Mouse (Mus musculus): ENCODE data around the gene Anxa5. TPM values are rescaled to one million over a fixed set of nuclear protein-coding genes. Genes with fewer than 3 reads are reported as not detected.

Anxa5 gene
- total RNA-seq (2014; rRNA removed) (38.6 and 41.2 TPM in 2 replicates), polyA plus RNA-seq (2015; fragmentation: Nextera tagmentation; extraction: Ambion mirVana) (47.2 and 48.9 TPM in 2 replicates)

GRCm38 (mm10) chr3:36475532-36476087, at the start of gene Anxa5, which contains the start of gene 1810062G17Rik:
TSS of gene Anxa5 (minus strand) at chr3:36475894.
TSS of gene 1810062G17Rik (plus strand) at chr3:36475937.
- Histone ChIP-seq H3K9ac (peak within 1 kb of the TSS; percentile 64), H3K4me2 (ENCODE audit: low read depth) (peak within 1 kb of the TSS; percentile 99), H3K4me1 (ENCODE audit: insufficient read depth) (0 out of 2 replicates have a peak, but pooled peaks cover 7% of the 10 kb centered on the region), H3K27ac (ENCODE audit: low read depth, low read length) (peak within 1 kb of the TSS; percentile 55; the same call in 1 of the 2 replicates), H3K36me3 (ENCODE audit: insufficient read depth) (no peaks in the 10 kb centered on the region), H3K9me3 (ENCODE audit: low read length) (no peaks in the 10 kb centered on the region), H3K4me3 (ENCODE audit: low read depth, low read length) (peak within 1 kb of the TSS; percentile 71), H3K27me3 (ENCODE audit: insufficient read depth, low read length) (no peaks in the 10 kb centered on the region)
- peak; percentile 97 for ATAC-seq
- WGBS = under 1% methylated on average over 32 of the region's 32 CpGs
- TF ChIP-seq CTCF (IDR thresholded peaks at IDR 0.05; ENCODE audit: low read depth) = peak; percentile 75
- DNase-seq = peak; percentile 90

- Histone ChIP-seq H3K27ac (ENCODE audit: low read depth, low read length) (no peak overlapping the region), H3K9ac (no peak overlapping the region), H3K4me3 (ENCODE audit: low read depth, low read length) (no peak overlapping the region), H3K4me2 (ENCODE audit: low read depth) (no peak overlapping the region), H3K36me3 (ENCODE audit: insufficient read depth) (no peaks in the 10 kb centered on the region), H3K9me3 (ENCODE audit: low read length) (no peaks in the 10 kb centered on the region), H3K4me1 (ENCODE audit: insufficient read depth) (0 out of 2 replicates have a peak, but pooled peaks cover 6% of the 10 kb centered on the region), H3K27me3 (ENCODE audit: insufficient read depth, low read length) (peaks cover 9% of the 10 kb centered on the region; the same call in 1 of the 2 replicates)
- no peak for TF ChIP-seq CTCF (IDR thresholded peaks at IDR 0.05; ENCODE audit: low read depth)
- WGBS = 77% methylated on average over 3 of the region's 3 CpGs
- ATAC-seq (no peak), DNase-seq (no peak)
These were observed 48.8 kb upstream of the Anxa5 start for GRCm38 (mm10) chr3:36524466-36524865.

GRCm38 (mm10) chr3:36522137-36522536, 46.4 kb upstream of the Anxa5 start:
- no peaks in the 10 kb centered on the region for H3K9me3 ChIP-seq (ENCODE audit: low read length)
- H3K4me1 ChIP-seq (ENCODE audit: insufficient read depth) = 0 out of 2 replicates have a peak, but pooled peaks cover 6% of the 10 kb centered on the region
- H3K4me2 ChIP-seq (ENCODE audit: low read depth) = 0 out of 2 replicates have a peak overlapping the region, but pooled peaks have one; percentile 97
- H3K27me3 ChIP-seq (ENCODE audit: insufficient read depth, low read length) = peaks cover 9% of the 10 kb centered on the region; the same call in 1 of the 2 replicates
- no peak overlapping the region for H3K9ac ChIP-seq
- H3K27ac ChIP-seq (ENCODE audit: low read depth, low read length) = no peak overlapping the region
- no peak for ATAC-seq
- no peaks in the 10 kb centered on the region for H3K36me3 ChIP-seq (ENCODE audit: insufficient read depth)
- WGBS = 6% methylated on average over 4 of the region's 4 CpGs
- no peak overlapping the region for H3K4me3 ChIP-seq (ENCODE audit: low read depth, low read length)
- TF ChIP-seq CTCF (IDR thresholded peaks at IDR 0.05; ENCODE audit: low read depth) = no peak
- DNase-seq = no peak

GRCm38 (mm10) chr3:36521073-36522060, 45.7 kb upstream of the Anxa5 start, which contains the start of gene Gm11549:
TSS of gene Gm11549 (minus strand) at chr3:36521813.
- ATAC-seq (peak; percentile 77), DNase-seq (peak; percentile 50)
- Histone ChIP-seq H3K4me1 (ENCODE audit: insufficient read depth) (0 out of 2 replicates have a peak, but pooled peaks cover 6% of the 10 kb centered on the region), H3K4me3 (ENCODE audit: low read depth, low read length) (peak within 1 kb of the TSS; percentile 55), H3K27me3 (ENCODE audit: insufficient read depth, low read length) (peaks cover 9% of the 10 kb centered on the region; the same call in 1 of the 2 replicates), H3K9ac (peak within 1 kb of the TSS; percentile 53), H3K27ac (ENCODE audit: low read depth, low read length) (no peak within 1 kb of the TSS), H3K9me3 (ENCODE audit: low read length) (no peaks in the 10 kb centered on the region), H3K36me3 (ENCODE audit: insufficient read depth) (no peaks in the 10 kb centered on the region), H3K4me2 (ENCODE audit: low read depth) (peak within 1 kb of the TSS; percentile 97)
- TF ChIP-seq CTCF (IDR thresholded peaks at IDR 0.05; ENCODE audit: low read depth) = no peak
- under 1% methylated on average over 51 of the region's 51 CpGs for WGBS

- ATAC-seq (no peak), DNase-seq (no peak)
- H3K36me3 ChIP-seq (ENCODE audit: insufficient read depth) = no peaks in the 10 kb centered on the region
- H3K9me3 ChIP-seq (ENCODE audit: low read length) = no peaks in the 10 kb centered on the region
- 91% methylated on average over 9 of the region's 9 CpGs for WGBS
- H3K4me1 ChIP-seq (ENCODE audit: insufficient read depth) = 0 out of 2 replicates have a peak, but pooled peaks cover 4% of the 10 kb centered on the region
- no peak overlapping the region for H3K27ac ChIP-seq (ENCODE audit: low read depth, low read length)
- TF ChIP-seq CTCF (IDR thresholded peaks at IDR 0.05; ENCODE audit: low read depth) = no peak
- H3K27me3 ChIP-seq (ENCODE audit: insufficient read depth, low read length) = peaks cover 8% of the 10 kb centered on the region; the same call in 1 of the 2 replicates
- no peak overlapping the region for H3K9ac ChIP-seq
- no peak overlapping the region for H3K4me2 ChIP-seq (ENCODE audit: low read depth)
- no peak overlapping the region for H3K4me3 ChIP-seq (ENCODE audit: low read depth, low read length)
These were observed 40.5 kb upstream of the Anxa5 start for GRCm38 (mm10) chr3:36516196-36516595.

- Histone ChIP-seq H3K27me3 (ENCODE audit: insufficient read depth, low read length) (no peaks in the 10 kb centered on the region), H3K4me3 (ENCODE audit: low read depth, low read length) (no peak overlapping the region), H3K27ac (ENCODE audit: low read depth, low read length) (no peak overlapping the region), H3K9me3 (ENCODE audit: low read length) (no peaks in the 10 kb centered on the region), H3K4me1 (ENCODE audit: insufficient read depth) (no peaks in the 10 kb centered on the region), H3K9ac (no peak overlapping the region), H3K4me2 (ENCODE audit: low read depth) (no peak overlapping the region), H3K36me3 (ENCODE audit: insufficient read depth) (no peaks in the 10 kb centered on the region)
- ATAC-seq (no peak), DNase-seq (no peak)
- WGBS = 90% methylated on average over 6 of the region's 6 CpGs
- TF ChIP-seq CTCF (IDR thresholded peaks at IDR 0.05; ENCODE audit: low read depth) = no peak
These were observed 35.8 kb upstream of the Anxa5 start for GRCm38 (mm10) chr3:36511491-36511890.

Data from forebrain, postnatal 0 days (tissue).